Mouse (Mus musculus) yolk sac, embryonic 10.5 days (tissue): ENCODE data around the gene Tnpo1.
"Not testable (repeated sequence)": the region's sequence is repeated elsewhere in the genome, so short reads cannot be mapped to it uniquely, and the experiment has no call there.

Source experiments
- DNase-seq: peaks from one replicate; pipeline ENCODE4 v3.0.0-alpha.2; 2017; ENCODE audit warnings: low spot score

Tnpo1 gene

GRCm38 (mm10) chr13:98819094-98819493 lies 107.1 kb downstream of the Tnpo1 start:
- no peak for DNase-seq

- DNase-seq = no peak
Observed at GRCm38 (mm10) chr13:98818205-98818604, 108.0 kb downstream of the Tnpo1 start.

- no peak for DNase-seq
Observed at GRCm38 (mm10) chr13:98817766-98818165, 108.4 kb downstream of the Tnpo1 start.

DNA sequence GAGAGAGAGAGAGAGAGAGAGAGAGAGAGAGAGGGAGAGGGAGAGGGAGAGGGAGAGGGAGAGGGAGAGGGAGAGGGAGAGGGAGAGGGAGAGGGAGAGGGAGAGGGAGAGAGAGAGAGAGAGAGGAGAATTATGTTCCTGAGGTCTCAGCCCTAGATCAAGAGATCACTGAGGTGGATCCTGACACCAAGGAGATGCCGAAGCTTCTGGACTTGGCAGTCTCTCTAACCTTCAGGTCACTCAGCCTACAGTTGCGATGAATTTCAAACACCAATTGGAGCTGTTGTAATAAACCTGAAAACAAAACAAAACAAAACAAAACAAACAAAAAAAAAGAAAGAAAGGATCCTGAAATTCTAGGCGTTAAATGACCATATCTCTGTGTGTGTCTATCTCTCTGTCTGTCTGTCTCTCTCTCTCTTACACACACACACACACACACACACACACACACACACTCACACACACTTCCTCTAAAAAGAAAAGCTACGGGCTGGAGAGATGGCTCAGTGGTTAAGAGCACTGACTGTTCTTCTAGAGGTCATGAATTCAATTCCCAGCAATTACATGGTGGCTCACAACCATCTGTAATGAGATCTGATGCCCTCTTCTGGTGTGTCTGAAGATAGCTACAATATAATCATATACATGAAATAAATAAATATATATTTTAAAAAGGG lies 109.1 kb downstream of the Tnpo1 start:
- DNase-seq = not testable (repeated sequence)

GRCm38 (mm10) chr13:98816571-98816970 lies 109.6 kb downstream of the Tnpo1 start:
- no peak for DNase-seq

GRCm38 (mm10) chr13:98815147-98815785 lies 110.9 kb downstream of the Tnpo1 start, which contains the start of gene Fcho2:
Gene Fcho2, minus strand, starts transcription at chr13:98815449.
- peak; percentile 98 for DNase-seq

GRCm38 (mm10) chr13:98814275-98815040 lies 111.7 kb downstream of the Tnpo1 start:
- peak; percentile 64 for DNase-seq

- DNase-seq = no peak
Observed at GRCm38 (mm10) chr13:98813596-98814274, 112.4 kb downstream of the Tnpo1 start.

DNA sequence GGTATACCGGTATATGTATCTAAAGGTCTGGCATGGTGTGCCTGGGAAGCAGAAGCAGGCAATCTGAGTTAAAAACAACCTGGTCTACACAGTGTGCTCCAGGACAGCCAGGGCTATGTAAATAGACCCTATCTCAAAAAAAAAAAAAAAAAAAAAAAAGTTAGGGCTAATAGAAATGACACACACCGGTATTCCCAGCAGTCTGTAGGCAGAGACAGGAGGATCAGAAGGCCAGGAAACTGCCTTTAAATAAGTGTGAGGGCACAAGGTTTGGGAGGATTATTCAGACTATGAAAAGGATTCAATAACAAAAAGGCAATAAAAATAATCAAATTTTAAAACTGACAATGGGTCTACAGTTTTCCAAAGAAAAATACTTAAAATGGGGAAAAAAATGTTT lies 113.0 kb downstream of the Tnpo1 start:
- no peak for DNase-seq

- DNase-seq = no peak
Observed at GRCm38 (mm10) chr13:98812285-98812684, 113.9 kb downstream of the Tnpo1 start.

- DNase-seq = no peak
Observed at GRCm38 (mm10) chr13:98810143-98810542, 116.0 kb downstream of the Tnpo1 start.

GRCm38 (mm10) chr13:98809087-98809486 lies 117.1 kb downstream of the Tnpo1 start:
- DNase-seq = no peak

DNA sequence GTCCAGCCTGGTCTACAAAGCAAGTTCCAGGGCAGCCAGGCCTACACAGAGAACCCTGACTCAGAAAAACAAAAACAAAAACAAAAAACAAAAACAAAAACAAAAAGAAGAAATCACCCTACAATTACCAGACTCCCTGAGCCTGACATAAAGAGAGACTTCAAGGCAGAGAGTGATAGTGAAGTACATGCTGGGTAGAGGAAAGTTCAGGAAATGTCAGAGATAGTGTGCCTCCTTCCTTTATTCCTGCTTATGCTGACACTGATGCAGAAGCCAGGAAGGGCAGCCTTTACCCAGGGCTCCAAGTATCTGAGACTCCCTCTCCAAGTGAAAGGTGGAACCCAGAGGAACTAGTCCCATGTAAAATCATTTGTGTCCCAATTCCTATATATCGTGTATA lies 121.7 kb downstream of the Tnpo1 start:
- DNase-seq = no peak

- DNase-seq = no peak
Observed at GRCm38 (mm10) chr13:98803699-98804098, 122.5 kb downstream of the Tnpo1 start.

- no peak for DNase-seq
Observed at GRCm38 (mm10) chr13:98802957-98803356, 123.2 kb downstream of the Tnpo1 start.

- DNase-seq = no peak
Observed at GRCm38 (mm10) chr13:98795511-98795910, 130.7 kb downstream of the Tnpo1 start.

DNA sequence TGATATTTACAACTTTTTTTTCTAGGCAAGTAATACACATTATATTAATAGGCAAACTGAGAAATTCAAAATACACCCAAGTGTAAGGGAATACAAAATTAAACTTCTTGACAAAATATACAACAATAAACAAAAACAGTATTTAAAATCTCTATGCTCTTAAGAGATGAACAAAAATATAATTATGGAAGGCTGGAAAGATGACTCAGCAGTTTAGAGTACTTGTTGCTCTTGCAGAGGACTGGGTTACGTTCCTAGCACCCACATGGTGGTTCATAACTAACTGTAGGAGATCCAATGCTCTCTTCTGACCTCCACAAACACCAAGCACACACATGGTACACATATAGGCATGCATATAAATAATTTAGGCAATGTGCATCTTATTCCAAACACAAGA lies 133.3 kb downstream of the Tnpo1 start:
- DNase-seq = no peak

DNA sequence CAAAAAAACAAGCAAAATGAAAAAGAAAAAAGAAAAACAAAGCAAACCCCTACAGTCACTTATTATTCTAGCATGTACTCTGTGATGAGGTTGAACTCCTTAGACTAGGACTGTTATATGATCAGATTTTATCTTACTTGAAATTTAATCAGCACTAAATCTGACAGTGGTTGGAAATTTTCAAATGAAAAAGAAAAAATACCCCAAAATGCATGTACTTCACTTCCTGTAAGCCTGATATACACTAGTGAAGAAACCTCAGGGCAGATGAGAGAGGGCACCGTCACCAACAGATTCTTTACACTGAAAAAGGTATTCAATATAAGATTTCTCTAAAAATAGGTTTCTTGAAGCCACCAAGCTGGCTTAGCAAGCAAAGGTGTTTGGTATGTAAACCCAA lies 134.5 kb downstream of the Tnpo1 start:
- no peak for DNase-seq
